Mouse (Mus musculus): ENCODE measurements at regions not wholly inside any gene's neighbourhood (a gene's known extent, or its start where the extent isn't known, plus 50 kb on each side); places are given as distances from the start of the nearest gene placed in this dataset.
A peak's percentile ranks its signal among the peaks of the same experiment; 100 is the strongest.

DNA sequence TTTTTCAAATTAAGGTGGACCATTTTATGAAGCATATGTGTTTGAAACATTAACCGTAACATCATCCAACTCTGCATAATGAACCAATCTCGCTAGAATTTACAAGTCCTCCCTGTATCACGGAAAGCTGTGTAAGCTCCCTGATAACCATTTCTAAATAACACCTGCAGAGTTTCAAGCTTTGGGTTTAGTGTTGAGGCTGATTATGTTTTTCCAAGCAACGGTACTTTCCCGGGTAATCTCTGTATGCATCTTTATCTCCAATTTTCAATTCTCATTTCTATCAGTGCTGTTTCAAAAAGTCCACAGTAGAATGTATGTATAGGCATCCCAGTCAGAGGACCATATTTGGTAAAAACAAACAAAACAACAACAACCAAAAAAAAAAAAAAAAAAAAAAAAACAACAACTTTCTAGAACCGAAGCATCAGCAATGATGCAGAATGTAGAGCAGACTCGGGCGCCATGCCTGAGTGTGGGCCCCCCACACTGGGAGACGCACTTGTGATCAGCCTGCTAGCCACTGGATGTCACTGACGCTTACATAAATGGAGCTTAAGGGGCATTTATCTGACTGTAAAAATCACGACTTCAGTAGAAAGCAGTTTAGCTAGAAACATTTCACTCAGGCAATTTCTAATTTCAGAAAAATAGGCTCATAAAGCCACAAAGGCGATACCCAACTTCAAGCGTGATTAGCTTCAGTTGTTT, 464.7 kb downstream of the Gtdc1 start:
- H3K4me2 ChIP-seq (replicated peaks), result no peak overlapping the region
- no peak for ATAC-seq
- H3K4me3 ChIP-seq (replicated peaks), result no peak overlapping the region
- WGBS, result 89% methylated on average over 13 of the region's 13 CpGs
- H3K27me3 ChIP-seq, result no peaks in the 10 kb centered on the region
- H3K9ac ChIP-seq (replicated peaks), result no peak overlapping the region
- H3K4me1 ChIP-seq (replicated peaks), result peaks cover 6% of the 10 kb centered on the region
- H3K9me3 ChIP-seq, result no peaks in the 10 kb centered on the region
- H3K36me3 ChIP-seq, result no peaks in the 10 kb centered on the region
- no peak overlapping the region for H3K27ac ChIP-seq

GRCm38 (mm10) chr2:44461289-44462250, 465.9 kb downstream of the Gtdc1 start:
- Histone ChIP-seq H3K4me1 (replicated peaks) (peaks cover 6% of the 10 kb centered on the region), H3K36me3 (no peaks in the 10 kb centered on the region), H3K27ac (no peak overlapping the region), H3K4me3 (replicated peaks) (no peak overlapping the region), H3K4me2 (replicated peaks) (no peak overlapping the region), H3K27me3 (no peaks in the 10 kb centered on the region), H3K9me3 (no peaks in the 10 kb centered on the region), H3K9ac (replicated peaks) (no peak overlapping the region)
- WGBS, result 67% methylated on average over 16 of the region's 16 CpGs
- ATAC-seq, result peak; percentile 50; the same call in 1 of the 2 replicates

DNA sequence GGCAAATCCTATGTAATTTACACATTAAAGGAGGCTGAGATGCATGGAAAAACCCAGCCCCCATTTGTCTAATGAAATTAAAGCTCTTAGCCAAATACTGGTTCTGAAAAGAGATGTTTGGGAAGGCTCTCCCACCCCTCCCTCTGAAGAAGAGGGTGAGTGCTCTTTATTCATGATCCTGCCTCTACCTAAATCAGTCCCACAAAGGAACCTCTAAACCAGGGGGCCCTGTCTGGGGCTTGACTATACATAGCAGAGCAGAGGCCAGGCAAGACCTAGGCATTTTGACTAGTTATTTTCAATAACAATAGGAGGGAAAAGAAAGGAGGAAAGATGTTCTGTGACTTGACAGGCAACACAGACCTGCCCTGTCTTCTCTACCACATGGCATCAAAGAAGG, 478.0 kb downstream of the Gtdc1 start:
- Histone ChIP-seq H3K36me3 (no peaks in the 10 kb centered on the region), H3K27ac (no peak overlapping the region), H3K4me3 (replicated peaks) (no peak overlapping the region), H3K4me1 (replicated peaks) (peaks cover 8% of the 10 kb centered on the region), H3K9ac (replicated peaks) (no peak overlapping the region), H3K9me3 (no peaks in the 10 kb centered on the region), H3K4me2 (replicated peaks) (no peak overlapping the region), H3K27me3 (no peaks in the 10 kb centered on the region)
- ATAC-seq, result peak; percentile 37; the same call in 1 of the 2 replicates

Data from midbrain, embryonic 13.5 days (tissue).